Mouse (Mus musculus): ENCODE results near the gene Neu2.
A peak's percentile ranks its signal among the peaks of the same experiment; 100 is the strongest.

The Neu2 gene

DNA sequence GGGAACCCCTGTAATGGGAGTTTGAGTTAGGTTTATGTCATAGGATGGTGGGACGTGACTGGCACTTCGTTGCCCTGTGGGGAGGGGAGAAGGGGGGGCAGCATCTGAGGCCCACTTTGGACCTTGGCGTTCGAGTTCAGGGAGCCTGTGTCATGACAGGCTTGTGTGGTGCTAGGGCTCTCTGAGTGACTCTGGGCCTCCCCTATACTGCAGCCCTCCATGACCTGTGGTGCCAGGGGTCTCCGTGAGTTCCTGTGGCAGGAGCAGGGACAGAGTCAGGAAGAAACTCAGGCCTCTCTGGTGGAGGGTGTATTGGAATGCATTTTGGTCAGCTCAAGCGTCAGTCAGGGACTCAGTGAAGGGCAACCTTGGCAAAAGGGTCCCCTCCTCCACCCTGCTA lies 111.0 kb downstream of the Neu2 start:
- DNase-seq: no peak

- no peak for DNase-seq
These were observed 111.6 kb downstream of the Neu2 start for GRCm38 (mm10) chr1:87621146-87621857.

- no peak for DNase-seq
These were observed 112.2 kb downstream of the Neu2 start for GRCm38 (mm10) chr1:87621858-87622279.

DNA sequence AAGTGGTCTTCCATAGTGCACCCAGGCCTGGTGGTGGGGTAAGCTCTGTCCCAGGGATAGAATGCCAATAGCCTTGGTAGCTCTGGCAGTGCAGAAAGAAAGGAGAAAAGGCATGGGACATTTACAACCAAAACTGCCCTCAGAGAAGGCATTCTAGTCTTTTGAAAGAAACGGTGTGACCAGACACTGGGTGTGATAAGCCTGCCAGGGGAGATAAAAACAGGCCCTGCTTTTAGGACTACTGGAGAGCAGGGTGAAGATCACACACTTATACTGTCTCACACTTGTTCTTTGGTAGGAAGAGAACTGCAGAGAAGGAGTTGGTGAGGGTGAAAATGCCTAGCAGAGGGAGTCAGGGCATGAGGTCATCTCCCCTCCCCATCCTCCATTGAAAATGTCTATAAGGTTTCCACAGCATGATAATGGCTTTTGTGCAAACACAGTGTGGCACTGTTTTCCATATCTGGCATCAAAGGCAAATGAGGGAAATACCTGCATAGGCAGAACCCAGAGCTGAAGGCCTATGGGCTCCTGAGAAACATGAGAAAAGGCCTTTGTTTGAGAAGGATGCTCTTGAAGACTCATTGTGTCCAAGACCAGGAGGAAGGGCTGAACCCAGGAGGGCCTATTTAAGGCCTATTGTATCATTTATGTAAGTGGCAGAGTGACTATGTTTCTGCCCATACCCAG lies 114.4 kb downstream of the Neu2 start:
- DNase-seq: no peak

GRCm38 (mm10) chr1:87624826-87625225 lies 115.1 kb downstream of the Neu2 start:
- no peak for DNase-seq

DNA sequence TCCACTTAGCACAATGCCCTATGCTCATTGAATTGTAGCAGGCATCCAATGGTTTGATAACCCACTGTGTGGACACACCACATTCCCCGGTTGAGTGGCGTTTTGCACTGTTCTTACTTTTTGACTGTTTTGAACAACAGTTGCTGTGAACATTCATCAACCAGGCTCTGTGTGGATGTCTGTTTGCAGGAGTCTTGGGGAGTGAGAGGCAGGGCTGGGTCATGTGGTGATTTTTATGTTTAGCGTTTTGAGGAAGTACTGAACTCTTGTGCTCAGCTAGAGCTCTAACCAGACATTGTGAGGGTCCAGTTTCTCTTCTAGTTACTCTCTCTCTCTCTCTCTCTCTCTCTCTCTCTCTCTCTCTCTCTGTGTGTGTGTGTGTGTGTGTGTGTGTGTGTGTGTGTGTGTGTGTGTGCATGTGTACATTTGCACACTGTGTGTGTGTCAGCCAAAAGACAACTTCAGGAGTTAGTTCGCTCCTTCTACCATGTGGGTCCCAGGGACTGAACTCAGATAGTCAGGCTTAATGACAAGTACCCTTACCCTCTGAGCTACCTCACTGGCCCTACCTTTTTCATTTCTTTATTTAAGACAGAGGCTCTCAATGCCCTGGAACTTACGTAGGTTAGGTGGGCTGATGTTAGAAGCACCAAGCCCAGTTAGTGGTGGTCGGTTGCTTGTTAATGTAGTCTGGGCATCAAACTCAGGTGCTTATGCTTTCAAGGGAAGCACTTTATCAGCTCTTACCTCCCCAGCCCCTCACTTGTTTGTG lies 115.8 kb downstream of the Neu2 start:
- no peak for DNase-seq

DNA sequence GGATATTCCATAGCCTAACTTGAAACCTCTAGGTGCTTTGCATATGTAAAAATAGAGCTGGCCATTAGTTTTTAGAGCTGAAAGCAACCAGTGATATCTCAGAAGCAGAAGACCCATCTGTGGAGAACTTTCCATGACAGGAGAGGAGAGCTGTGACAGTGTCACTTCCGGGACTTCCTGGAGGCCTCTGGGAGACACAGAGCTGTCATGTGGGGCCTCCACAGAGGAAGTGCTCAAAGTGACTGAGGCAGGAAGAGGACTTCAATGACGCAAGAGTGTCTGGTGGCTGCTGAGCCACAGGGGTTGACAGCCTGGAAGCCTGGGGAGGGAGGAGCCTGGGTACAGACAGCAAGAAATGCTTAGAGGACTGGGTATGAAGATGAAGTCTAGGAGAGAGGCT lies 116.7 kb downstream of the Neu2 start:
- peak; percentile 57 to 84 for DNase-seq

DNA sequence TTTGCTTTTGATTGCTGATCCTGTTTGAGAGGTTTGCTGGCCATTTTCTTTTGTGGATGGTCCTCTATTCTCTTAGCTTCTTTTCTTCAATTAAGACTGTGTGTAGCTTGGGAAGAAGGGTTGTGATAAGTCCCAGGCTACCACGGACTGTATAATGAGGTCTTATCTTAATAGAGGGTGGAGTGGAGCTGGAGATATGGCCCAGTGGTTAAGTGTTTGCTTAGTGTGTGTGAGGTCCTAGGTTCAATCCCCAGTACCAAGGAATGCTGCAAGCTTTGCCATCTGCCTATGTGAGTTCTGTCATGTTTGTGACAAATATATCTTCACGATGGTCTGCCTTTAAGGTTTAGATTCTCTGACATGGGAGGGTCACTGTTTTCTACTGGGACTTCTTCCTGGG lies 118.4 kb downstream of the Neu2 start:
- no peak for DNase-seq

DNA sequence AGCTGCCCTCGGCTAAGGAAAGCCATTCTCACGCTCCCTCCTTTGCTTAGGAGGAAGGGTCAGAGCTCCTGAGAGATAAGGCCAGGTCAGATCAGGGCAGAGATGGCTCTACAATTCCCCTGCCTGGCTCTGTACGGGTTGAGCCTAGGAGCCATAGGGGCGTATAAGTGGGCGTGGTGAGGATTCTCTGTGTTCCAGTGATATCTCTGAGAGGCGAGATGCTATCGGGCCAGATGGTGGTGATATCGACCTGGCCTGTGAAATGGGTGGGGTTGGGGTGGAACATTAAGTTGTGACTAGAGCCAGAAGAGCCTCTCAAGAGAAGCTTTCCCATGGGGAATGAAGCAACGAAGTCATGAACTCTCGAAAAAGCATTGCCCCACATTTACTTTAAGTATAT lies 121.9 kb downstream of the Neu2 start:
- no peak for DNase-seq

DNA sequence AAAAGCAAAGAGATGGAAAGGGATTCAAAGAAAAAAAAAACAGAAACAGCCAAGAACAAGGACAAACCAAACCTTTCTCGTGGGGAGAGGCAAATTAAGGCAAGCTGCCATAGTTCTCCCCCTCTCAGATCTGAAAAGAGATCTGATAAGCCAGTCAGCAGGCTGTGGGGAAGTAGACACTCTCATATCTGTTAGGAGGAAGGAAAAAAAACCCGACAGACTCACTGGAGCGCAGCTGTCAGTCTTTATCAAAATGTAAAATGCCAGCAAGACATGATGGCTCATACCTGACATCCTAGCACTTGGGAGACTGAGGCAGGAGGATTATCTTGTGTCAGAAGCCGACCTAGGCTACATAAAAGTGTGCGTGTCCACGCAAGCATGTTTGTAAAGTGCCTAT lies 122.5 kb downstream of the Neu2 start:
- DNase-seq: no peak

- no peak for DNase-seq
These were observed 127.0 kb downstream of the Neu2 start for GRCm38 (mm10) chr1:87636716-87637117.

DNA sequence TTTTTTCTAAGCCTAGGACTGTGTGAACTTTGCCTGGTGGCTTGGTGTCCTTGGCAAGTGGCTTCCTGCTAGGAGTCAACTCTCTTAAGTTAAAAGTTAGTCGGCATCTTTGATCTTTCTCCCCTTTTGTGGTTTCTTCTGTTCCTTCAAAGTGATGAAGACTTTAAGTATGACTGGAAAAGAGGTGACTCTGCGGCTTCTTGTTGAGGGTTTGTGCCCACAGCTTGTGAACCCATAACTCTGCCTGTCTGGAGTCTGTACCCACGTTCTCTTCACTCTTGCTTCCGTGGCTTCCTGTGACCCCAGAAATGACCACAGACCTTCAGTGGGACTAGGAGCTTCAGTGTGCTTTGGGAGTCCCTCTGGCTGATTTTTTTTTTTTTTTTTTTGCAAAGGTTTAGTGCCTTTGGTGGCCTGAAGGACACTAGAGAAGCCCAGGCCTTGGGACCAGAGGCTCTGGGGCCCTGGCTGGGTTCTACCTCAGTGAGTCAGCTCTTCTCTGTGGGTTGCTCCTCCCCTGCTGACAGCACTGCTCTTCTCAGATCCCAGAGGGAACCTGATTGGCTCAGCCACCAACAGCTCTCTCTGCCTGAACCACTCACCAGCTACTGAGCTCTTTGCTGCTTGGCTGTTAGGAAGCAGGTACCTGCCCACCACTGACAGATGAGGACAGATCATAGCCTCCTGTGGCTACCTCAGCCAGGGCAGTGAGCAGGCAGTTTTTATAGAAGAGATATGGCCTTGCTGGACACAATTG lies 127.6 kb downstream of the Neu2 start:
- DNase-seq: no peak

- DNase-seq: no peak
These were observed 128.3 kb downstream of the Neu2 start for GRCm38 (mm10) chr1:87637878-87638600.

GRCm38 (mm10) chr1:87639724-87640123 lies 130.0 kb downstream of the Neu2 start:
- no peak for DNase-seq

DNA sequence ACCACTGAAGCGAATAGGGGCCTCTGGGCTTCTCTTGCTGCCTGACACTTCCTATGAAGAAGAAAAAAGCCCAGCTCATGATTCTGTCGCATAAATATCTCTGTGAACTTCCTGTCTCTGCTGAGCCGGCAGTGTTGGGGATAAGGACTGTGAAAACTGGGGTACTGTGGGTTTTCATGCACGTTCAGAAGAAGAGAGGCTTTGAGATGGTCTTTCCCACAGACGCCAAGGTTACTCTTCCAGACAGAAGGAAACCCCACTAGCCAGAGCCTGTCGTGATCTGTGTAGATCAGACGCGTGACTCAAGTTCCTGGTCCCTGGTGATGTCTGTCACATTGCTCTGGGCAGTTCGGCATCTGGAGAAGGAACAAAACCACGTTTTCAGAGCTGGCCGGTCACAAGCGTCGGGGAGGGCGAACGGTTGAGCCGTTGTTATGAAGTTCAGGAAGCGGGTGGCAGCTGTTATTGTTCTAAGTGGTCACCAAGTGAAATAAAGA lies 130.5 kb downstream of the Neu2 start:
- DNase-seq: peak; percentile 64 to 82

GRCm38 (mm10) chr1:87643016-87643415 lies 133.3 kb downstream of the Neu2 start:
- no peak for DNase-seq

DNA sequence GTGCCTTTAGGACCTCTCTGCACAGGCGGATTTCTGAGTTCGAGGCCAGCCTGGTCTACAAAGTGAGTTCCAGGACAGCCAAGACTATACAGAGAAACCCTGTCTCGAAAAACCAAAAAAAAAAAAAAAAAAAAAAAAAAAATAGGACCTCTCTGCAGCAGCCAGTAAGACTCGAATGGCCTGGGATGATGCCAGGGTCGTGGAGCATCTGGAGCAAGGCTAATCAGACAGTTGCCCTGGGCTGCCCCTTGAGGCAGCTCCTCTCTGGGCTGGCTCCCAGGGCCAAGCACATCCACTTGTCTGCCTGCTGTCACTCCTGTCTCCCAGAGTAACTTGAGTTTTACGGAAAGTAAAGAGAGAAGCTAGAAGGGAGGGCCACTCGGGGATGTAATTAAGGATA lies 135.4 kb downstream of the Neu2 start:
- DNase-seq: peak in 1 of 2 experiments; percentile 57

DNA sequence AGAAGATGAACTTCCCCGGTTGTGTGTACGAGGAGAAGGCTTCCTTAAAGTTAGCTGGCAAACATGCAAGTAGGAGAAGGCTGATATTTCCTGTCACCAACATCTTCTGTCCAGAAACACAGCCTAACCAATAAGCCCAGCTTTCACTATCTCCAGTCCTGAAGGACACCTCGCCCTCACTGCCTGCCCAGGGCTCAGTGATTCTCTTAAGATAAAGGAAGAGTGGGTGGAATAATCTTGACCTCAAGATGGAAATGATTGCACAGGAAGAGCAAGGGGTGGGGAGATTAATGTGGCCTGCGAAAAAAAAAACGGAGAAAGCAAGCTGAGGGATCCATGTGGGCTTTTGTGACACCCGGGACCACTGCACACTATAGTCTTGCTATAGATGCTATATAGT lies 136.1 kb downstream of the Neu2 start:
- DNase-seq: no peak

Data from kidney, postnatal 36 days (tissue).